Mouse (Mus musculus) left cerebral cortex, adult 18-20 months (tissue): ENCODE results near the gene Olfr347. TPM values are rescaled to one million over a fixed set of nuclear protein-coding genes. Genes with fewer than 3 reads are reported as not detected.

Source experiments
- DNase-seq, 2 experiments: peaks; one replicate each; pipeline ENCODE4 v3.0.0; 2021 to 2022; ENCODE audit warnings: low spot score in 2 of 2, mixed read lengths in 1 of 2
- long read RNA-seq, 2 experiments: library from polyadenylated mRNA; stranded (forward); transcript quantifications; one replicate each; pipeline ENCODE4 v2.0.0; 2021
- total RNA-seq, 2 experiments: library from RNA; stranded (reverse); gene quantifications; 2 replicates each; pipeline ENCODE4 v1.2.3; 2021

The Olfr347 gene
- total RNA-seq: not detected
- long read RNA-seq, experiment 1: 0 reads
- long read RNA-seq, experiment 2: 0 reads

GRCm38 (mm10) chr2:36731602-36732001, at the start of gene Olfr347:
Olfr347 (plus strand) TSS chr2:36731902.
- DNase-seq: no peak

- DNase-seq: no peak
These were observed 46.2 kb upstream of the Olfr347 start, which contains the start of gene Olfr346 for GRCm38 (mm10) chr2:36685488-36685887. Olfr346 (plus strand) TSS chr2:36685788.

- no peak for DNase-seq
These were observed 4.5 kb downstream of the Olfr347 start for GRCm38 (mm10) chr2:36736226-36736625.

- DNase-seq: no peak
These were observed 52.3 kb downstream of the Olfr347 start, which contains the start of gene Olfr348 for GRCm38 (mm10) chr2:36783976-36784375. Olfr348 (plus strand) TSS chr2:36784276.

Other genes starting within 250 kb of the Olfr347 start
- not detected for gene Olfr341, start 249.4 kb upstream of the Olfr347 start, total RNA-seq
- gene Olfr342, start 206.9 kb upstream of the Olfr347 start, total RNA-seq: not detected
- not detected for gene Olfr344, start 165.2 kb upstream of the Olfr347 start, total RNA-seq
- not detected for gene Olfr345, start 91.9 kb upstream of the Olfr347 start, total RNA-seq
- not detected for gene Olfr346, start 46.1 kb upstream of the Olfr347 start, total RNA-seq
- gene Olfr348, start 52.4 kb downstream of the Olfr347 start, total RNA-seq: not detected
- not detected for gene Olfr50, start 58.6 kb downstream of the Olfr347 start, total RNA-seq
- not detected for gene Olfr3, start 85.1 kb downstream of the Olfr347 start, total RNA-seq
- gene Olfr350, start 114.4 kb downstream of the Olfr347 start, total RNA-seq: not detected
- gene Olfr351, start 130.8 kb downstream of the Olfr347 start, total RNA-seq: not detected
- gene Olfr352, start 136.6 kb downstream of the Olfr347 start, total RNA-seq: not detected
- gene Olfr353, start 161.0 kb downstream of the Olfr347 start, total RNA-seq: not detected
- not detected for gene Olfr354, start 173.8 kb downstream of the Olfr347 start, total RNA-seq
- not detected for gene Olfr355, start 197.0 kb downstream of the Olfr347 start, total RNA-seq
- not detected for gene Olfr356, start 205.2 kb downstream of the Olfr347 start, total RNA-seq